Mouse (Mus musculus) cerebellum, adult 2 months (tissue): ENCODE data around the gene Zfp146. TPM values are rescaled to one million over a fixed set of nuclear protein-coding genes. Genes with fewer than 3 reads are reported as not detected.
"Not testable (repeated sequence)": the region's sequence is repeated elsewhere in the genome, so short reads cannot be mapped to it uniquely, and the experiment has no call there.

Source experiments
- DNase-seq, 2 experiments: peaks; one replicate each; pipeline ENCODE4 v3.0.0; 2021
- H3K27ac ChIP-seq: fragments of 200-500 bp; 2 replicates; pipeline ENCODE4 v1.5.1; 2012; ENCODE audit warnings: low read length, control low read depth, inconsistent platforms; ENCODE audit not compliant: insufficient read depth
- H3K27me3 ChIP-seq: fragments of 200-500 bp; 2 replicates; pipeline ENCODE4 v1.6.1; 2012; ENCODE audit warnings: inconsistent platforms, mild to moderate bottlenecking, low read length, moderate library complexity; ENCODE audit not compliant: control insufficient read depth, insufficient read depth
- H3K4me1 ChIP-seq: fragments of 200-500 bp; 2 replicates; pipeline ENCODE4 v1.6.1; 2011; ENCODE audit warnings: low read length; ENCODE audit not compliant: control insufficient read depth, insufficient read depth
- H3K4me3 ChIP-seq: fragments of 200-500 bp; replicated peaks from 2 replicates; pipeline ENCODE3; 2011; ENCODE audit warnings: mild to moderate bottlenecking, low read depth, low read length, control low read depth; ENCODE audit not compliant: insufficient read depth
- CTCF ChIP-seq: fragments of 200-500 bp; IDR thresholded peaks from 2 replicates; pipeline ENCODE4 v1.5.1; 2011; ENCODE audit warnings: low read depth, mild to moderate bottlenecking, control low read depth, low read length, moderate library complexity, borderline replicate concordance; ENCODE audit not compliant: insufficient read depth
- POLR2A ChIP-seq: fragments of 200-500 bp; IDR thresholded peaks from 2 replicates; pipeline ENCODE4 v1.6.1; 2011; ENCODE audit warnings: low read length, control low read depth, borderline replicate concordance; ENCODE audit not compliant: insufficient read depth
- WGBS: fragments of 180-500 bp; shearing (Covaris S2); methylation state at CpG from one replicate; pipeline ENCODE4 v1.1.7; 2018; 5-methylcytosine and 5-hydroxymethylcytosine counted together
- polyA plus RNA-seq: library from polyadenylated mRNA; depleted of rRNA; stranded (reverse); fragments of >200 nt; gene quantifications from 2 replicates; pipeline ENCODE4 v1.2.3, GENCODE M21; 2012

The Zfp146 gene
- polyA plus RNA-seq, 1 experiment: 38.0 TPM

GRCm38 (mm10) chr7:30188344-30189115, 19.0 kb upstream of the Zfp146 start:
- no peak overlapping the region for H3K4me3 ChIP-seq
- H3K4me1 ChIP-seq: peaks cover 31% of the 10 kb centered on the region
- H3K27me3 ChIP-seq: no peaks in the 10 kb centered on the region
- peak in 1 of 2 experiments; percentile 74 for DNase-seq
- H3K27ac ChIP-seq: peak overlapping the region; percentile 42
- 59% methylated on average over 12 of the region's 12 CpGs for WGBS
- no peak for TF ChIP-seq POLR2A
- no peak for TF ChIP-seq CTCF

- no peak overlapping the region for H3K4me3 ChIP-seq
- TF ChIP-seq CTCF (no peak), POLR2A (no peak)
- H3K27me3 ChIP-seq: no peaks in the 10 kb centered on the region
- peaks cover 30% of the 10 kb centered on the region for H3K4me1 ChIP-seq
- no peak for DNase-seq
- 72% methylated on average over 13 of the region's 13 CpGs for WGBS
- peak overlapping the region; percentile 24; the same call in 1 of the 2 replicates for H3K27ac ChIP-seq
Observed at GRCm38 (mm10) chr7:30184641-30185348, 15.2 kb upstream of the Zfp146 start.

- Histone ChIP-seq H3K27ac (peak within 1 kb of the TSS; percentile 24; the same call in 1 of the 2 replicates), H3K4me1 (peaks cover 28% of the 10 kb centered on the region), H3K27me3 (no peaks in the 10 kb centered on the region), H3K4me3 (peak within 1 kb of the TSS; percentile 5)
- TF ChIP-seq CTCF: no peak
- no peak for TF ChIP-seq POLR2A
- DNase-seq: peak; percentile 68 to 78
- 8% methylated on average over 11 of the region's 11 CpGs for WGBS
Observed at GRCm38 (mm10) chr7:30183879-30184289, 14.3 kb upstream of the Zfp146 start, which contains the start of gene Cox7a1. TSS of gene Cox7a1 (plus strand) at chr7:30184144.

- H3K4me1 ChIP-seq: peaks cover 21% of the 10 kb centered on the region
- H3K27me3 ChIP-seq, DNase-seq, H3K27ac ChIP-seq, H3K4me3 ChIP-seq: not testable (repeated sequence)
- 78% methylated on average over 6 of the region's 7 CpGs for WGBS
Observed at GRCm38 (mm10) chr7:30183189-30183588, 13.6 kb upstream of the Zfp146 start.

- DNase-seq, H3K27me3 ChIP-seq, H3K4me3 ChIP-seq: not testable (repeated sequence)
- 67% methylated on average over 10 of the region's 10 CpGs for WGBS
- H3K27ac ChIP-seq: peak overlapping the region; percentile 89
- peaks cover 10% of the 10 kb centered on the region for H3K4me1 ChIP-seq
Observed at GRCm38 (mm10) chr7:30181929-30182328, 12.4 kb upstream of the Zfp146 start.

GRCm38 (mm10) chr7:30181308-30181707, 11.8 kb upstream of the Zfp146 start:
- Histone ChIP-seq H3K27me3 (no peaks in the 10 kb centered on the region), H3K4me3 (no peak overlapping the region), H3K27ac (peak overlapping the region; percentile 89), H3K4me1 (peaks cover 9% of the 10 kb centered on the region)
- peak; percentile 78 to 83 for DNase-seq
- TF ChIP-seq CTCF (peak; percentile 91), POLR2A (no peak)
- WGBS: 3% methylated on average over 4 of the region's 4 CpGs

GRCm38 (mm10) chr7:30178256-30178655, 8.7 kb upstream of the Zfp146 start:
- Histone ChIP-seq H3K27me3 (no peaks in the 10 kb centered on the region), H3K4me1 (peaks cover 4% of the 10 kb centered on the region; the same call in 1 of the 2 replicates), H3K4me3 (no peak overlapping the region), H3K27ac (no peak overlapping the region)
- 89% methylated on average over 11 of the region's 11 CpGs for WGBS
- no peak for DNase-seq
- no peak for TF ChIP-seq CTCF
- no peak for TF ChIP-seq POLR2A

GRCm38 (mm10) chr7:30176474-30176873, 6.9 kb upstream of the Zfp146 start:
- H3K27ac ChIP-seq: no peak overlapping the region
- TF ChIP-seq CTCF: no peak
- no peak for TF ChIP-seq POLR2A
- WGBS: 88% methylated on average over 12 of the region's 12 CpGs
- no peak overlapping the region for H3K4me3 ChIP-seq
- DNase-seq: no peak
- H3K4me1 ChIP-seq: peaks cover under 1% of the 10 kb centered on the region; the same call in 1 of the 2 replicates
- H3K27me3 ChIP-seq: no peaks in the 10 kb centered on the region
